Mouse (Mus musculus): ENCODE data around the gene Arhgef18. TPM values are rescaled to one million over a fixed set of nuclear protein-coding genes. Genes with fewer than 3 reads are reported as not detected.

Arhgef18 gene
- polyA plus RNA-seq, 1 experiment: 67.7 TPM

GRCm38 (mm10) chr8:3407417-3407816, 14.6 kb downstream of the Arhgef18 start:
- no peak for TF ChIP-seq EP300 (IDR thresholded peaks at IDR 0.05; ENCODE audit: insufficient read depth, low read depth, low read length)
- no peak for TF ChIP-seq CTCF (IDR thresholded peaks at IDR 0.05; ENCODE audit: low read depth, low read length)
- TF ChIP-seq POLR2A (IDR thresholded peaks at IDR 0.05; ENCODE audit: insufficient read depth, low read length): no peak

GRCm38 (mm10) chr8:3411085-3411484, 18.3 kb downstream of the Arhgef18 start:
- no peak for TF ChIP-seq EP300 (IDR thresholded peaks at IDR 0.05; ENCODE audit: insufficient read depth, low read depth, low read length)
- TF ChIP-seq CTCF (IDR thresholded peaks at IDR 0.05; ENCODE audit: low read depth, low read length): no peak
- TF ChIP-seq POLR2A (IDR thresholded peaks at IDR 0.05; ENCODE audit: insufficient read depth, low read length): no peak
- H3K27ac ChIP-seq (ENCODE audit: insufficient read depth, low read length): no peak overlapping the region
- no peaks in the 10 kb centered on the region for H3K9me3 ChIP-seq (replicated peaks; ENCODE audit: control insufficient read depth, insufficient read depth, low read length, poor library complexity, severe bottlenecking)
- no peaks in the 10 kb centered on the region for H3K27me3 ChIP-seq (ENCODE audit: control insufficient read depth, insufficient read depth, low read length, poor library complexity, severe bottlenecking)
- H3K36me3 ChIP-seq (ENCODE audit: control insufficient read depth, insufficient read depth, low read length, poor library complexity, severe bottlenecking): peaks cover 19% of the 10 kb centered on the region
- no peak overlapping the region for H3K4me3 ChIP-seq (ENCODE audit: low read depth, low read length)
- no peak overlapping the region for H3K9ac ChIP-seq (ENCODE audit: low read depth, poor library complexity, severe bottlenecking)
- peaks cover 29% of the 10 kb centered on the region for H3K4me1 ChIP-seq (ENCODE audit: control insufficient read depth, insufficient read depth, low read length)

More at GRCm38 (mm10) chr8:3407417-3407816, 14.6 kb downstream of the Arhgef18 start:
- no peaks in the 10 kb centered on the region for H3K27me3 ChIP-seq (ENCODE audit: control insufficient read depth, insufficient read depth, low read length, poor library complexity, severe bottlenecking)
- no peaks in the 10 kb centered on the region for H3K9me3 ChIP-seq (replicated peaks; ENCODE audit: control insufficient read depth, insufficient read depth, low read length, poor library complexity, severe bottlenecking)
- no peak overlapping the region for H3K4me3 ChIP-seq (ENCODE audit: low read depth, low read length)
- no peak overlapping the region for H3K27ac ChIP-seq (ENCODE audit: insufficient read depth, low read length)
- no peak overlapping the region for H3K9ac ChIP-seq (ENCODE audit: low read depth, poor library complexity, severe bottlenecking)
- peaks cover 31% of the 10 kb centered on the region for H3K36me3 ChIP-seq (ENCODE audit: control insufficient read depth, insufficient read depth, low read length, poor library complexity, severe bottlenecking)
- H3K4me1 ChIP-seq (ENCODE audit: control insufficient read depth, insufficient read depth, low read length): peaks cover 25% of the 10 kb centered on the region

- peaks cover 18% of the 10 kb centered on the region for H3K36me3 ChIP-seq (ENCODE audit: control insufficient read depth, insufficient read depth, low read length, poor library complexity, severe bottlenecking)
- peaks cover 31% of the 10 kb centered on the region for H3K4me1 ChIP-seq (ENCODE audit: control insufficient read depth, insufficient read depth, low read length)
- TF ChIP-seq EP300 (IDR thresholded peaks at IDR 0.05; ENCODE audit: insufficient read depth, low read depth, low read length) (no peak), POLR2A (IDR thresholded peaks at IDR 0.05; ENCODE audit: insufficient read depth, low read length) (no peak), CTCF (IDR thresholded peaks at IDR 0.05; ENCODE audit: low read depth, low read length) (no peak)
- H3K9me3 ChIP-seq (replicated peaks; ENCODE audit: control insufficient read depth, insufficient read depth, low read length, poor library complexity, severe bottlenecking): no peaks in the 10 kb centered on the region
- no peak overlapping the region for H3K9ac ChIP-seq (ENCODE audit: low read depth, poor library complexity, severe bottlenecking)
- H3K27me3 ChIP-seq (ENCODE audit: control insufficient read depth, insufficient read depth, low read length, poor library complexity, severe bottlenecking): no peaks in the 10 kb centered on the region
- H3K27ac ChIP-seq (ENCODE audit: insufficient read depth, low read length): no peak overlapping the region
- H3K4me3 ChIP-seq (ENCODE audit: low read depth, low read length): no peak overlapping the region
These were observed 19.1 kb downstream of the Arhgef18 start for GRCm38 (mm10) chr8:3411901-3412301.

- Histone ChIP-seq H3K27ac (ENCODE audit: insufficient read depth, low read length) (no peak overlapping the region), H3K9ac (ENCODE audit: low read depth, poor library complexity, severe bottlenecking) (no peak overlapping the region), H3K9me3 (replicated peaks; ENCODE audit: control insufficient read depth, insufficient read depth, low read length, poor library complexity, severe bottlenecking) (no peaks in the 10 kb centered on the region), H3K4me1 (ENCODE audit: control insufficient read depth, insufficient read depth, low read length) (peaks cover 26% of the 10 kb centered on the region), H3K27me3 (ENCODE audit: control insufficient read depth, insufficient read depth, low read length, poor library complexity, severe bottlenecking) (no peaks in the 10 kb centered on the region), H3K4me3 (ENCODE audit: low read depth, low read length) (no peak overlapping the region), H3K36me3 (ENCODE audit: control insufficient read depth, insufficient read depth, low read length, poor library complexity, severe bottlenecking) (peaks cover 14% of the 10 kb centered on the region)
- no peak for TF ChIP-seq POLR2A (IDR thresholded peaks at IDR 0.05; ENCODE audit: insufficient read depth, low read length)
These were observed 20.0 kb downstream of the Arhgef18 start for GRCm38 (mm10) chr8:3412816-3413215.

GRCm38 (mm10) chr8:3414639-3415190, 21.9 kb downstream of the Arhgef18 start:
- peaks cover 23% of the 10 kb centered on the region for H3K4me1 ChIP-seq (ENCODE audit: control insufficient read depth, insufficient read depth, low read length)
- H3K27ac ChIP-seq (ENCODE audit: insufficient read depth, low read length): 0 out of 2 replicates have a peak overlapping the region, but pooled peaks have one; percentile 22
- TF ChIP-seq POLR2A (IDR thresholded peaks at IDR 0.05; ENCODE audit: insufficient read depth, low read length) (no peak), CTCF (IDR thresholded peaks at IDR 0.05; ENCODE audit: low read depth, low read length) (no peak), EP300 (IDR thresholded peaks at IDR 0.05; ENCODE audit: insufficient read depth, low read depth, low read length) (peak; percentile 81)
- H3K9me3 ChIP-seq (replicated peaks; ENCODE audit: control insufficient read depth, insufficient read depth, low read length, poor library complexity, severe bottlenecking): no peaks in the 10 kb centered on the region
- no peak overlapping the region for H3K4me3 ChIP-seq (ENCODE audit: low read depth, low read length)
- H3K27me3 ChIP-seq (ENCODE audit: control insufficient read depth, insufficient read depth, low read length, poor library complexity, severe bottlenecking): no peaks in the 10 kb centered on the region
- H3K36me3 ChIP-seq (ENCODE audit: control insufficient read depth, insufficient read depth, low read length, poor library complexity, severe bottlenecking): peaks cover 9% of the 10 kb centered on the region
- no peak overlapping the region for H3K9ac ChIP-seq (ENCODE audit: low read depth, poor library complexity, severe bottlenecking)

- Histone ChIP-seq H3K4me3 (ENCODE audit: low read depth, low read length) (no peak overlapping the region), H3K4me1 (ENCODE audit: control insufficient read depth, insufficient read depth, low read length) (peaks cover 24% of the 10 kb centered on the region), H3K9me3 (replicated peaks; ENCODE audit: control insufficient read depth, insufficient read depth, low read length, poor library complexity, severe bottlenecking) (no peaks in the 10 kb centered on the region), H3K36me3 (ENCODE audit: control insufficient read depth, insufficient read depth, low read length, poor library complexity, severe bottlenecking) (peaks cover 8% of the 10 kb centered on the region), H3K27ac (ENCODE audit: insufficient read depth, low read length) (0 out of 2 replicates have a peak overlapping the region, but pooled peaks have one; percentile 22), H3K9ac (ENCODE audit: low read depth, poor library complexity, severe bottlenecking) (no peak overlapping the region), H3K27me3 (ENCODE audit: control insufficient read depth, insufficient read depth, low read length, poor library complexity, severe bottlenecking) (no peaks in the 10 kb centered on the region)
- TF ChIP-seq CTCF (IDR thresholded peaks at IDR 0.05; ENCODE audit: low read depth, low read length) (no peak), POLR2A (IDR thresholded peaks at IDR 0.05; ENCODE audit: insufficient read depth, low read length) (no peak), EP300 (IDR thresholded peaks at IDR 0.05; ENCODE audit: insufficient read depth, low read depth, low read length) (no peak)
These were observed 22.5 kb downstream of the Arhgef18 start for GRCm38 (mm10) chr8:3415259-3415658.
